Mouse (Mus musculus): ENCODE data around the gene Il27ra. TPM values are rescaled to one million over a fixed set of nuclear protein-coding genes. Genes with fewer than 3 reads are reported as not detected.
"Not testable (repeated sequence)": the region's sequence is repeated elsewhere in the genome, so short reads cannot be mapped to it uniquely, and the experiment has no call there.

The Il27ra gene
- polyA plus RNA-seq, 1 experiment from 2014 or later, result 20.3 TPM

GRCm38 (mm10) chr8:83998231-83999056 is 43.9 kb downstream of the Il27ra start:
- peak; percentile 66 for DNase-seq (ENCODE audit: low spot score)

GRCm38 (mm10) chr8:83997511-83998141 is 44.8 kb downstream of the Il27ra start, which contains the start of gene Samd1:
TSS of gene Samd1 (plus strand) at chr8:83997672.
- peak; percentile 49 for DNase-seq (ENCODE audit: low spot score)

- DNase-seq (ENCODE audit: low spot score), result peak; percentile 71
Observed at GRCm38 (mm10) chr8:83996567-83997505, 45.6 kb downstream of the Il27ra start.

GRCm38 (mm10) chr8:83995973-83996372 is 46.4 kb downstream of the Il27ra start:
- DNase-seq (ENCODE audit: low spot score), result no peak

GRCm38 (mm10) chr8:83994030-83994429 is 48.4 kb downstream of the Il27ra start:
- DNase-seq (ENCODE audit: low spot score), result no peak

GRCm38 (mm10) chr8:83992488-83992887 is 49.9 kb downstream of the Il27ra start:
- no peak for DNase-seq (ENCODE audit: low spot score)

- DNase-seq (ENCODE audit: low spot score), result no peak
Observed at GRCm38 (mm10) chr8:83990170-83990569, 52.2 kb downstream of the Il27ra start.

- DNase-seq (ENCODE audit: low spot score), result no peak
Observed at GRCm38 (mm10) chr8:83989243-83989642, 53.1 kb downstream of the Il27ra start.

GRCm38 (mm10) chr8:83983222-83983621 is 59.2 kb downstream of the Il27ra start:
- DNase-seq (ENCODE audit: low spot score), result not testable (repeated sequence)

- DNase-seq (ENCODE audit: low spot score), result no peak
Observed at GRCm38 (mm10) chr8:83982449-83982848, 59.9 kb downstream of the Il27ra start.

- no peak for DNase-seq (ENCODE audit: low spot score)
Observed at GRCm38 (mm10) chr8:83981533-83981932, 60.9 kb downstream of the Il27ra start.

GRCm38 (mm10) chr8:83980845-83981244 is 61.5 kb downstream of the Il27ra start:
- DNase-seq (ENCODE audit: low spot score), result no peak

MicroRNAs encoded within 50 kb of the gene (microRNA counts, 519-probe panel; counts per million panel counts)
- microRNA mmu-miR-1199, result 473 counts per million, percentile 71 among the panel's probes with 10 or more counts
- microRNA mmu-miR-709, result 3,923 counts per million, percentile 78 among the panel's probes with 10 or more counts

Small RNA genes lying within 50 kb of the gene (microRNA-seq; reads per million reads assigned to microRNA genes)
- gene Mir1199 (ENCODE audit: borderline number of aligned reads), result 1.2 reads per million
- gene Mir709 (ENCODE audit: borderline number of aligned reads), result not detected
- gene Mir8111 (ENCODE audit: borderline number of aligned reads), result 5.8 reads per million, percentile 9 among the genes with 10 or more reads in this experiment

Other genes starting within 250 kb of the Il27ra start
- 7.8 and 14.3 TPM in 2 replicates for gene Adgrl1, start 142.5 kb downstream of the Il27ra start, polyA plus RNA-seq (2015; fragmentation: Nextera tagmentation; extraction: Ambion mirVana)
- gene Gm10644, start 87.4 kb downstream of the Il27ra start, polyA plus RNA-seq (2015; fragmentation: Nextera tagmentation; extraction: Ambion mirVana), result 0.10 and 0.18 TPM in 2 replicates
- gene Asf1b, start 87.1 kb downstream of the Il27ra start, polyA plus RNA-seq (2015; fragmentation: Nextera tagmentation; extraction: Ambion mirVana), result 117 and 135 TPM in 2 replicates
- 64.2 and 65.8 TPM in 2 replicates for gene Prkaca, start 69.6 kb downstream of the Il27ra start, polyA plus RNA-seq (2015; fragmentation: Nextera tagmentation; extraction: Ambion mirVana)
- 10.7 and 11.5 TPM in 2 replicates for gene Samd1, start 44.9 kb downstream of the Il27ra start, polyA plus RNA-seq (2015; fragmentation: Nextera tagmentation; extraction: Ambion mirVana)
- gene 1700067K01Rik, start 41.1 kb downstream of the Il27ra start, polyA plus RNA-seq (2015; fragmentation: Nextera tagmentation; extraction: Ambion mirVana), result 0.86 and 1.1 TPM in 2 replicates
- 0.23 and 0.60 TPM in 2 replicates for gene 2210011C24Rik, start 30.4 kb downstream of the Il27ra start, polyA plus RNA-seq (2015; fragmentation: Nextera tagmentation; extraction: Ambion mirVana)
- gene Palm3, start 21.1 kb downstream of the Il27ra start, polyA plus RNA-seq (2015; fragmentation: Nextera tagmentation; extraction: Ambion mirVana), result 5.1 and 5.8 TPM in 2 replicates
- gene Rln3, start 2.4 kb upstream of the Il27ra start, polyA plus RNA-seq (2015; fragmentation: Nextera tagmentation; extraction: Ambion mirVana), result 5.3 and 5.7 TPM in 2 replicates
- gene Gm10643, start 22.5 kb upstream of the Il27ra start, polyA plus RNA-seq (2015; fragmentation: Nextera tagmentation; extraction: Ambion mirVana), result 0.90 TPM in 2 replicates
- gene Rfx1, start 24.2 kb upstream of the Il27ra start, polyA plus RNA-seq (2015; fragmentation: Nextera tagmentation; extraction: Ambion mirVana), result 5.4 and 6.1 TPM in 2 replicates
- 14.7 and 18.1 TPM in 2 replicates for gene Dcaf15, start 62.2 kb upstream of the Il27ra start, polyA plus RNA-seq (2015; fragmentation: Nextera tagmentation; extraction: Ambion mirVana)
- gene Podnl1, start 83.4 kb upstream of the Il27ra start, polyA plus RNA-seq (2015; fragmentation: Nextera tagmentation; extraction: Ambion mirVana), result 2.1 and 2.3 TPM in 2 replicates
- 18.9 and 20.1 TPM in 2 replicates for gene Cc2d1a, start 105.3 kb upstream of the Il27ra start, polyA plus RNA-seq (2015; fragmentation: Nextera tagmentation; extraction: Ambion mirVana)
- 1.3 and 1.4 TPM in 2 replicates for gene 4930432K21Rik, start 105.4 kb upstream of the Il27ra start, polyA plus RNA-seq (2015; fragmentation: Nextera tagmentation; extraction: Ambion mirVana)
- 5.3 and 6.2 TPM in 2 replicates for gene Nanos3, start 142.6 kb upstream of the Il27ra start, polyA plus RNA-seq (2015; fragmentation: Nextera tagmentation; extraction: Ambion mirVana)
- gene Zswim4, start 194.5 kb upstream of the Il27ra start, polyA plus RNA-seq (2015; fragmentation: Nextera tagmentation; extraction: Ambion mirVana), result 12.7 and 13.2 TPM in 2 replicates
- gene D8Ertd738e, start 207.1 kb upstream of the Il27ra start, polyA plus RNA-seq (2015; fragmentation: Nextera tagmentation; extraction: Ambion mirVana), result 403 and 424 TPM in 2 replicates
- gene Mri1, start 214.7 kb upstream of the Il27ra start, polyA plus RNA-seq (2015; fragmentation: Nextera tagmentation; extraction: Ambion mirVana), result 80.0 and 85.4 TPM in 2 replicates
- 19.7 and 24.5 TPM in 2 replicates for gene Ccdc130, start 227.8 kb upstream of the Il27ra start, polyA plus RNA-seq (2015; fragmentation: Nextera tagmentation; extraction: Ambion mirVana)

All from thymus, postnatal 0 days (tissue).